In genomic region chr13:102865971-102866724, GRCm38 (mm10) we compare ENCODE assay signal across 8 mouse cellular contexts.
A peak's percentile ranks its signal among the peaks of the same experiment; 100 is the strongest.
DNase-seq lines count a peak whose midpoint lies in the region; ATAC-seq and TF ChIP-seq lines count a peak whose summit lies in the region.

No protein-coding gene starts in this region.

- H3K4me2 ChIP-seq in hindbrain, postnatal 0 days (ENCODE audit: low read depth, low read length), result 0 out of 2 replicates have a peak overlapping the region, but pooled peaks have one; percentile 5

- TF ChIP-seq CTCF in hindbrain, postnatal 0 days (IDR thresholded peaks at IDR 0.05; ENCODE audit: low read depth), result no peak

- no peaks in the 10 kb centered on the region for H3K27me3 ChIP-seq in hindbrain, postnatal 0 days (ENCODE audit: insufficient read depth, low read length)

- H3K9me3 ChIP-seq in hindbrain, postnatal 0 days (ENCODE audit: low read length), result no peaks in the 10 kb centered on the region

- H3K9ac ChIP-seq in hindbrain, postnatal 0 days (replicated peaks; ENCODE audit: low read length), result no peak overlapping the region

- H3K27ac ChIP-seq in hindbrain, postnatal 0 days, result peak overlapping the region; percentile 32; the same call in 1 of the 2 replicates

- H3K4me3 ChIP-seq in hindbrain, postnatal 0 days (ENCODE audit: low read length), result no peak overlapping the region

- ATAC-seq in hindbrain, postnatal 0 days, result 0 out of 2 replicates have a peak, but pooled peaks have one; percentile 47
- ATAC-seq in megakaryocyte, adult 5-6 weeks (ENCODE audit: poor library complexity, severe bottlenecking), result peak; percentile 74
- no peak for ATAC-seq in erythroblast, adult 5-6 weeks (replicated peaks; ENCODE audit: low FRiP score, poor library complexity, severe bottlenecking)

- no peaks in the 10 kb centered on the region for H3K36me3 ChIP-seq in hindbrain, postnatal 0 days (ENCODE audit: insufficient read depth, low read length)

- H3K4me1 ChIP-seq in hindbrain, postnatal 0 days (ENCODE audit: insufficient read depth, low read length), result peaks cover 12% of the 10 kb centered on the region; the same call in 1 of the 2 replicates

- whole genome bisulfite sequencing in hindbrain, postnatal 0 days, result 26% methylated on average over 11 of the region's 11 CpGs

- DNase-seq in cerebellum, postnatal 10 days, result peak; percentile 69 to 72
- DNase-seq in cerebellum, adult 18-20 months, result no peak
- peak; percentile 68 for DNase-seq in testis, postnatal 10 days (ENCODE audit: low spot score)
- no peak for DNase-seq in testis, postnatal 14 days (ENCODE audit: low spot score)
- DNase-seq in hindbrain, postnatal 0 days (ENCODE audit: low spot score), result peak; percentile 73
- no peak for DNase-seq in frontal cortex, postnatal 10 days (ENCODE audit: low spot score in 2 of 2)

Comparison
In these comparisons a context has a peak if more than half of its experiments do, and no peak if none do; other contexts are left out.
1. DNase-seq: peak in cerebellum, postnatal 10 days (2 of 2), testis, postnatal 10 days (single experiment) and hindbrain, postnatal 0 days (single experiment); none in cerebellum, adult 18-20 months (0 of 2), testis, postnatal 14 days (single experiment) and frontal cortex, postnatal 10 days (0 of 2).